Mouse (Mus musculus): ENCODE measurements around the gene Cd247. TPM values are rescaled to one million over a fixed set of nuclear protein-coding genes. Genes with fewer than 3 reads are reported as not detected.

Cd247 gene
- polyA plus RNA-seq, 1 experiment from 2014 or later: 1.6 TPM

GRCm38 (mm10) chr1:165791411-165791810 is 2.9 kb downstream of the Cd247 start:
- TF ChIP-seq CTCF (IDR thresholded peaks at IDR 0.05): no peak
- ChIA-PET CTCF (no interaction called here), POLR2A (no interaction called here)
- ATAC-seq: no peak
- no peak for DNase-seq (ENCODE audit: low read depth, low spot score)
- in situ Hi-C loops (cut with MboI; ENCODE audit: low pct_unique_long_range_greater_than_20kb): loop anchor here (10.0 kb wide), 1 partner anchor 553 kb away; no protein-coding TSS in a partner anchor
- peaks cover 10% of the 10 kb centered on the region for H3K27me3 ChIP-seq

GRCm38 (mm10) chr1:165801709-165802310 is 13.3 kb downstream of the Cd247 start:
- ChIA-PET POLR2A (no interaction called here), CTCF (interaction anchor here (0.9 to 1.2 kb wide), 2 partner anchors 14 to 166 kb away, joined by 3 read pairs; partner anchors contain the start of gene Cd247)
- DNase-seq (ENCODE audit: low read depth, low spot score) (no peak), ATAC-seq (no peak)
- H3K27me3 ChIP-seq: peaks cover 12% of the 10 kb centered on the region
- in situ Hi-C loops (cut with MboI; ENCODE audit: low pct_unique_long_range_greater_than_20kb): no loop called here
- TF ChIP-seq CTCF (IDR thresholded peaks at IDR 0.05): no peak

DNA sequence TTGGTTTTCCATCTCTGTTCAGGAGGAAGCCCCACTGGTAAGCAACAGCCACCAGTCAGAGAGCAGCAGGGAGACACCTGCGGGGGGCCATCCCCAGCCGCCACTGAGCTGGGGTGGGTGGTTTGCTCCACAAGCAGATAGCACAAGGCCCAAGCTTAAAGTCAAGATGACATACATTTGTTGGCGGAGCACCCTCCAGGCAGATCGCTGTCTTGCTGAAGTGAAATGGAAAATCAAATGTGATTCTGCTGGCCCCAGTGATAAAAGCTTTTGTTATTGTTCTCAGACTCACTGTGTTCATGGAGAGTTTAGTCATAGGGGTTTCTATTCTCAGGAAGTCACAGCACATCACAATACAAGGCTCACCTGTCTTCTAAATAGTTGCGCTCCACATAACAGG is 14.6 kb downstream of the Cd247 start:
- POLR2A ChIA-PET: no interaction called here
- CTCF ChIA-PET: no interaction called here
- in situ Hi-C loops (cut with MboI; ENCODE audit: low pct_unique_long_range_greater_than_20kb): no loop called here
- TF ChIP-seq CTCF (IDR thresholded peaks at IDR 0.05): no peak
- peaks cover 2% of the 10 kb centered on the region for H3K27me3 ChIP-seq
- DNase-seq (ENCODE audit: low read depth, low spot score) (no peak), ATAC-seq (no peak)

DNA sequence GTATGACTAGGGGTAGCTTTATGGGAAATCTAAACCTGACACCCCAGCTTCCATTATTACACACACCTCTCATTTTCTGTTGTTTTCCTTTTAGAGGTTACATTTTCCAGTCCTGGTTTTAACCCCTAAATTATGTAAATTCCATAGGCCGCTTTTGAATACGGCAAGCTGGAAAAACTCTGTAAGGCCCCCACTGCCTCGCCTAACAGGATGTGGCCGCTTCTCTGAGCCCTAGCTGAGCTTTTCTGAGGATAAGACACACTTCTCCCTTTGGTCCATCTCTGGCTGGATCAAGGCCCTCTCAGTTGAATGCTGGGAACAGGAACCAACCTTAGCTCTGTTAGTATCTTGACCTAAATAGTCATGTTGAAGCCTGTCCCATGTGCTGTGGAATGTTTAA is 15.7 kb downstream of the Cd247 start:
- TF ChIP-seq CTCF (IDR thresholded peaks at IDR 0.05): no peak
- CTCF ChIA-PET: interaction anchor here (0.8 kb wide), 1 partner anchor 161 kb away, joined by 3 read pairs; no protein-coding TSS in a partner anchor
- in situ Hi-C loops (cut with MboI; ENCODE audit: low pct_unique_long_range_greater_than_20kb): no loop called here
- DNase-seq (ENCODE audit: low read depth, low spot score): no peak
- H3K27me3 ChIP-seq: peaks cover 2% of the 10 kb centered on the region
- ATAC-seq: no peak
- POLR2A ChIA-PET: interaction anchor here (0.5 to 1.2 kb wide), 2 partner anchors 11 to 41 kb away, joined by 3 read pairs; no protein-coding TSS in a partner anchor

GRCm38 (mm10) chr1:165810633-165811032 is 22.2 kb downstream of the Cd247 start:
- H3K27me3 ChIP-seq: peaks cover 5% of the 10 kb centered on the region
- DNase-seq (ENCODE audit: low read depth, low spot score): no peak
- ATAC-seq: no peak
- TF ChIP-seq CTCF (IDR thresholded peaks at IDR 0.05): no peak
- in situ Hi-C loops (cut with MboI; ENCODE audit: low pct_unique_long_range_greater_than_20kb): no loop called here
- ChIA-PET CTCF (interaction anchor here (1.6 kb wide), 2 partner anchors 10 to 27 kb away, joined by 3 to 5 read pairs; no protein-coding TSS in a partner anchor), POLR2A (no interaction called here)

DNA sequence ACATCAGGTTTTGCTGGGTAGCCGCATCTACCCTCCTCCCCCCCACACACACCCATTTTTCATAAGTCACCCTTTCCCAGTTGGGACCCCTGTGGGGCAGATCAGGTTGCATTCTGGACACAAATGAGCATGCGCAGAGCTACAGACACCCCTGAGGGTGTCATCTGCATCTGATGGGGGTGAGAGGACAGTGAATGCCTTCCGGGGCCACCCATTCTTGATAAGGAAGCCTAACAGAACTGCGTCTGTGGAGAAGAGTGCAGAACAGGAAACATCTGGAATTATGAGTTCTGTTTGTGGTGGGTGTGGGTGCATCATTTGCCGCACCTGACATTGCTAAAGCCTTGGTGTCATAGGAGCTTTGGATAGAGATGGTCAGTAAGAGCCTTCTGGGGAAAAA is 22.7 kb downstream of the Cd247 start:
- TF ChIP-seq CTCF (IDR thresholded peaks at IDR 0.05): no peak

DNA sequence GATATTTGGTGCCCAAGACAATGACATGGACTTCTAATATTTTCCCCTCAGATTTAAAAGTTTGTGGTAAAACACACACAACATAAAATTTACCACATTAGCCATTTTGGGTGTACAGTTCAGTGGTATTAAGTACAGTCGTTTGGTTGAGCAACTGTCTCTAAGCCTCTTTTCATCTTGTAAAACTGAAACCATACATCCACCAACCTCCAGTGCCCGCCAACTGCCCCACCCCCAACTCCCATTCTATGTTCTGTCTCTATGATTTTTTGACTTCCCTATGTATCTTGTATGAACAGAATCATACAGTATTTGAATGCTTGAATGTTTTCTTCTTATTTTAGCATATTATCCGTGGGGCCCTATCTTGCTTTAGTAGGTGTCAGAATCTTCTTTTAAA is 24.3 kb downstream of the Cd247 start:
- ATAC-seq (no peak), DNase-seq (ENCODE audit: low read depth, low spot score) (no peak)
- in situ Hi-C loops (cut with MboI; ENCODE audit: low pct_unique_long_range_greater_than_20kb): no loop called here
- TF ChIP-seq CTCF (IDR thresholded peaks at IDR 0.05): no peak
- H3K27me3 ChIP-seq: peaks cover 6% of the 10 kb centered on the region
- CTCF ChIA-PET: no interaction called here
- POLR2A ChIA-PET: no interaction called here

More for the DNA sequence above, 22.7 kb downstream of the Cd247 start:
- CTCF ChIA-PET: interaction anchor here (1.6 kb wide), 2 partner anchors 10 to 28 kb away, joined by 3 to 5 read pairs; no protein-coding TSS in a partner anchor
- peaks cover 6% of the 10 kb centered on the region for H3K27me3 ChIP-seq
- no peak for ATAC-seq
- no peak for DNase-seq (ENCODE audit: low read depth, low spot score)
- POLR2A ChIA-PET: interaction anchor here (0.7 kb wide), 1 partner anchor 12 kb away, joined by 4 read pairs; no protein-coding TSS in a partner anchor
- in situ Hi-C loops (cut with MboI; ENCODE audit: low pct_unique_long_range_greater_than_20kb): no loop called here

GRCm38 (mm10) chr1:165814116-165814515 is 25.6 kb downstream of the Cd247 start:
- ChIA-PET POLR2A (no interaction called here), CTCF (no interaction called here)
- no peak for TF ChIP-seq CTCF (IDR thresholded peaks at IDR 0.05)
- DNase-seq (ENCODE audit: low read depth, low spot score) (no peak), ATAC-seq (no peak)
- H3K27me3 ChIP-seq: peaks cover 6% of the 10 kb centered on the region
- in situ Hi-C loops (cut with MboI; ENCODE audit: low pct_unique_long_range_greater_than_20kb): no loop called here

- POLR2A ChIA-PET: interaction anchor here (0.7 kb wide), 1 partner anchor 11 kb away, joined by 3 read pairs; no protein-coding TSS in a partner anchor
- in situ Hi-C loops (cut with MboI; ENCODE audit: low pct_unique_long_range_greater_than_20kb): no loop called here
- H3K27me3 ChIP-seq: peaks cover 6% of the 10 kb centered on the region
- ATAC-seq (no peak), DNase-seq (ENCODE audit: low read depth, low spot score) (no peak)
- CTCF ChIA-PET: no interaction called here
- TF ChIP-seq CTCF (IDR thresholded peaks at IDR 0.05): no peak
These were observed 26.2 kb downstream of the Cd247 start for GRCm38 (mm10) chr1:165814521-165815278.

DNA sequence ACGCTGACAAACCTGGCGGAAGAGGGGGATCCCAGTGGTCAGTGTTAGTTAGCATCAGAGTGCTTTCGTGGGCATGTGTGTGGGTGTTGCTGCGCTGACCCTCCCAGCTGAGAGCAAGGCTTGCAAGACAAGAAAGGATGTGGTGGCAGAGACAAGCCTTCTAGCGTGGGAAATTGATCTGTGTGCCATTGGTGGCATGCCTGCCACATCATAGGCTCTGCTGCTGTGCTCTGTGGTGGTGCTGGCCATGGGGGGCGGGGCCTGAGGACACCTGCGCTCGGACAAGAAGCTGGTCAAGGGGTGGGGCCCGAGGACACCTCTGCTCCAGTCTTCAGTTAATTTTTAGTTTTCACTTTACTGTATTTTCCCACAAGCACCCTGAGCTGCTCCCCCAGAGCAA is 27.9 kb downstream of the Cd247 start:
- no peak for ATAC-seq

GRCm38 (mm10) chr1:165817264-165817663 is 28.8 kb downstream of the Cd247 start:
- no peak for TF ChIP-seq CTCF (IDR thresholded peaks at IDR 0.05)
- peaks cover 9% of the 10 kb centered on the region for H3K27me3 ChIP-seq
- ChIA-PET CTCF (interaction anchor here (1.3 kb wide), 1 partner anchor 22 kb away, joined by 3 read pairs; no protein-coding TSS in a partner anchor), POLR2A (no interaction called here)
- DNase-seq (ENCODE audit: low read depth, low spot score) (no peak), ATAC-seq (no peak)
- in situ Hi-C loops (cut with MboI; ENCODE audit: low pct_unique_long_range_greater_than_20kb): no loop called here

More for the DNA sequence above, 27.9 kb downstream of the Cd247 start:
- in situ Hi-C loops (cut with MboI; ENCODE audit: low pct_unique_long_range_greater_than_20kb): no loop called here
- H3K27me3 ChIP-seq: peaks cover 6% of the 10 kb centered on the region
- DNase-seq (ENCODE audit: low read depth, low spot score): no peak
- CTCF ChIA-PET: interaction anchor here (1.3 kb wide), 1 partner anchor 22 kb away, joined by 3 read pairs; no protein-coding TSS in a partner anchor
- POLR2A ChIA-PET: no interaction called here
- no peak for TF ChIP-seq CTCF (IDR thresholded peaks at IDR 0.05)
